Mouse (Mus musculus) midbrain, postnatal 0 days (tissue): Measurements from ENCODE around the gene Faap20. TPM values are rescaled to one million over a fixed set of nuclear protein-coding genes. Genes with fewer than 3 reads are reported as not detected.

Source experiments
- ATAC-seq: fragments of 200-750 bp; cut with Nextera tagmentation; 2 replicates; pipeline ENCODE4 v1.8.0; 2017; ENCODE audit warnings: moderate number of reproducible peaks, mild to moderate bottlenecking, moderate TSS enrichment, moderate library complexity; ENCODE audit not compliant: low FRiP score
- DNase-seq: peaks from one replicate; pipeline ENCODE4 v3.0.0-alpha.2; 2015; ENCODE audit warnings: low spot score
- H3K27ac ChIP-seq: fragments of 300-500 bp; sonication (generic); 2 replicates; pipeline ENCODE4 v1.5.1; 2014; ENCODE audit warnings: low read depth, mild to moderate bottlenecking, low read length, mixed read lengths
- H3K27me3 ChIP-seq: fragments of 300-500 bp; sonication (generic); 2 replicates; pipeline ENCODE4 v1.6.1; 2014; ENCODE audit warnings: low read length, control low read depth, mixed read lengths; ENCODE audit not compliant: insufficient read depth
- H3K36me3 ChIP-seq: fragments of 300-500 bp; sonication (generic); 2 replicates; pipeline ENCODE4 v1.6.1; 2014; ENCODE audit warnings: low read length, control low read depth, mixed read lengths; ENCODE audit not compliant: insufficient read depth
- H3K4me1 ChIP-seq: fragments of 300-500 bp; sonication (generic); 2 replicates; pipeline ENCODE4 v1.6.1; 2014; ENCODE audit warnings: mild to moderate bottlenecking, control low read depth, antibody characterized with exemption, low read length, mixed read lengths; ENCODE audit not compliant: insufficient read depth
- H3K4me2 ChIP-seq: fragments of 300-500 bp; sonication (generic); 2 replicates; pipeline ENCODE4 v1.6.1; 2014; ENCODE audit warnings: low read depth, mild to moderate bottlenecking, low read length, mixed read lengths; ENCODE audit not compliant: poor library complexity, severe bottlenecking
- H3K4me3 ChIP-seq: fragments of 300-500 bp; sonication (generic); 2 replicates; pipeline ENCODE4 v1.5.1; 2014; ENCODE audit warnings: low read depth, mild to moderate bottlenecking, low read length, moderate library complexity
- H3K9ac ChIP-seq: fragments of 300-500 bp; sonication (generic); replicated peaks from 2 replicates; pipeline ENCODE4 v1.6.1; 2014; ENCODE audit warnings: mild to moderate bottlenecking, low read length, moderate library complexity, mixed read lengths; ENCODE audit not compliant: poor library complexity, severe bottlenecking
- H3K9me3 ChIP-seq: fragments of 300-500 bp; sonication (generic); 2 replicates; pipeline ENCODE4 v1.6.1; 2016; ENCODE audit warnings: low read length, control low read depth
- CTCF ChIP-seq: IDR thresholded peaks from 2 replicates; pipeline ENCODE4 v1.5.1; 2016; ENCODE audit warnings: antibody characterized with exemption, mild to moderate bottlenecking
- WGBS: fragments of 180-500 bp; shearing (Covaris S2); extraction: QIAGEN DNeasy Blood & Tissue Kit; methylation state at CpG from one replicate; pipeline ENCODE4 v1.1.7; 2014; 5-methylcytosine and 5-hydroxymethylcytosine counted together
- polyA plus RNA-seq: library from polyadenylated mRNA; unstranded; fragments of >200 nt; fragmentation: Nextera tagmentation; extraction: Ambion mirVana; gene quantifications from 2 replicates; pipeline ENCODE4 v1.2.1, GENCODE M21; 2015
- total RNA-seq: library from RNA; depleted of rRNA; stranded (reverse); fragments of >200 nt; gene quantifications from 2 replicates; pipeline ENCODE4 v1.2.3, GENCODE M21; 2014; rRNA removed

Gene Faap20
- total and polyA plus RNA-seq, 2 experiments from 2014 or later = 48.7 to 56.6 TPM

GRCm38 (mm10) chr4:155298826-155299225, 49.2 kb downstream of the Faap20 start:
- H3K9me3 ChIP-seq = no peaks in the 10 kb centered on the region
- DNase-seq (no peak), ATAC-seq (no peak)
- H3K4me2 ChIP-seq = no peak overlapping the region
- H3K4me1 ChIP-seq = peaks cover 4% of the 10 kb centered on the region; the same call in 1 of the 2 replicates
- H3K27me3 ChIP-seq = no peaks in the 10 kb centered on the region
- no peak overlapping the region for H3K9ac ChIP-seq
- TF ChIP-seq CTCF = no peak
- 81% methylated on average over 4 of the region's 4 CpGs for WGBS
- H3K4me3 ChIP-seq = no peak overlapping the region
- peaks cover 4% of the 10 kb centered on the region; the same call in 1 of the 2 replicates for H3K36me3 ChIP-seq
- H3K27ac ChIP-seq = no peak overlapping the region

GRCm38 (mm10) chr4:155300421-155301097, 51.0 kb downstream of the Faap20 start:
- ATAC-seq = no peak
- Histone ChIP-seq H3K4me1 (peaks cover 6% of the 10 kb centered on the region; the same call in 1 of the 2 replicates), H3K27ac (no peak overlapping the region), H3K9ac (no peak overlapping the region), H3K4me2 (no peak overlapping the region), H3K9me3 (no peaks in the 10 kb centered on the region), H3K36me3 (peaks cover 4% of the 10 kb centered on the region; the same call in 1 of the 2 replicates), H3K27me3 (no peaks in the 10 kb centered on the region), H3K4me3 (no peak overlapping the region)
- DNase-seq = no peak
- 76% methylated on average over 21 of the region's 21 CpGs for WGBS
- no peak for TF ChIP-seq CTCF

GRCm38 (mm10) chr4:155301098-155301447, 51.5 kb downstream of the Faap20 start:
- Histone ChIP-seq H3K4me1 (peaks cover 9% of the 10 kb centered on the region; the same call in 1 of the 2 replicates), H3K36me3 (peaks cover 4% of the 10 kb centered on the region; the same call in 1 of the 2 replicates), H3K9me3 (no peaks in the 10 kb centered on the region), H3K27me3 (no peaks in the 10 kb centered on the region), H3K4me3 (no peak overlapping the region), H3K4me2 (no peak overlapping the region), H3K9ac (no peak overlapping the region), H3K27ac (peak overlapping the region; percentile 44; the same call in 1 of the 2 replicates)
- DNase-seq (no peak), ATAC-seq (no peak)
- TF ChIP-seq CTCF = no peak
- WGBS = 88% methylated on average over 7 of the region's 7 CpGs

- TF ChIP-seq CTCF = no peak
- H3K9ac ChIP-seq = no peak overlapping the region
- H3K27me3 ChIP-seq = no peaks in the 10 kb centered on the region
- H3K4me1 ChIP-seq = peaks cover 16% of the 10 kb centered on the region; the same call in 1 of the 2 replicates
- 47% methylated on average over 4 of the region's 4 CpGs for WGBS
- H3K9me3 ChIP-seq = no peaks in the 10 kb centered on the region
- H3K4me3 ChIP-seq = no peak overlapping the region
- H3K36me3 ChIP-seq = peaks cover 4% of the 10 kb centered on the region; the same call in 1 of the 2 replicates
- DNase-seq = no peak
- H3K27ac ChIP-seq = peak overlapping the region; percentile 44
- no peak for ATAC-seq
- H3K4me2 ChIP-seq = no peak overlapping the region
Observed at GRCm38 (mm10) chr4:155301965-155302364, 52.4 kb downstream of the Faap20 start.

GRCm38 (mm10) chr4:155304508-155305096, 55.0 kb downstream of the Faap20 start:
- DNase-seq (no peak), ATAC-seq (no peak)
- Histone ChIP-seq H3K4me1 (peaks cover 27% of the 10 kb centered on the region), H3K9ac (no peak overlapping the region), H3K27ac (peak overlapping the region; percentile 49; the same call in 1 of the 2 replicates), H3K9me3 (no peaks in the 10 kb centered on the region), H3K36me3 (no peaks in the 10 kb centered on the region), H3K4me3 (no peak overlapping the region), H3K4me2 (no peak overlapping the region), H3K27me3 (no peaks in the 10 kb centered on the region)
- 88% methylated on average over 7 of the region's 7 CpGs for WGBS
- no peak for TF ChIP-seq CTCF

- Histone ChIP-seq H3K4me3 (no peak overlapping the region), H3K4me2 (peak overlapping the region; percentile 1), H3K36me3 (no peaks in the 10 kb centered on the region), H3K9ac (0 out of 2 replicates have a peak overlapping the region, but pooled peaks have one; percentile 19), H3K4me1 (peaks cover 27% of the 10 kb centered on the region), H3K27ac (peak overlapping the region; percentile 72), H3K9me3 (no peaks in the 10 kb centered on the region), H3K27me3 (no peaks in the 10 kb centered on the region)
- DNase-seq (peak; percentile 74), ATAC-seq (peak; percentile 52)
- TF ChIP-seq CTCF = no peak
- 14% methylated on average over 8 of the region's 8 CpGs for WGBS
Observed at GRCm38 (mm10) chr4:155305531-155306031, 56.0 kb downstream of the Faap20 start.

Other genes starting within 250 kb of the Faap20 start
- 49.8 and 51.1 TPM in 2 replicates for gene Plch2, start 193.0 kb upstream of the Faap20 start, total RNA-seq
- 21.1 and 21.7 TPM in 2 replicates for gene Plch2, start 193.0 kb upstream of the Faap20 start, polyA plus RNA-seq
- 12.2 and 14.0 TPM in 2 replicates for gene Pex10, start 182.8 kb upstream of the Faap20 start, total RNA-seq
- gene Pex10, start 182.8 kb upstream of the Faap20 start, polyA plus RNA-seq = 15.2 and 15.7 TPM in 2 replicates
- 91.4 and 104 TPM in 2 replicates for gene Rer1, start 163.4 kb upstream of the Faap20 start, total RNA-seq
- 132 and 133 TPM in 2 replicates for gene Rer1, start 163.4 kb upstream of the Faap20 start, polyA plus RNA-seq
- gene Morn1, start 163.2 kb upstream of the Faap20 start, total RNA-seq = 3.3 and 8.5 TPM in 2 replicates
- 8.6 and 8.9 TPM in 2 replicates for gene Morn1, start 163.2 kb upstream of the Faap20 start, polyA plus RNA-seq
- gene Ski, start 27.2 kb upstream of the Faap20 start, total RNA-seq = 59.8 and 63.1 TPM in 2 replicates
- 7.1 and 8.4 TPM in 2 replicates for gene Ski, start 27.2 kb upstream of the Faap20 start, polyA plus RNA-seq
- 103 and 104 TPM in 2 replicates for gene Prkcz, start 111.6 kb downstream of the Faap20 start, total RNA-seq
- gene Prkcz, start 111.6 kb downstream of the Faap20 start, polyA plus RNA-seq = 104 and 106 TPM in 2 replicates
- gene Gabrd, start 148.3 kb downstream of the Faap20 start, total RNA-seq = 0.11 and 0.52 TPM in 2 replicates
- gene Gabrd, start 148.3 kb downstream of the Faap20 start, polyA plus RNA-seq = 0.36 and 0.37 TPM in 2 replicates
- 5.7 TPM in 2 replicates for gene Cfap74, start 159.4 kb downstream of the Faap20 start, total RNA-seq
- gene Cfap74, start 159.4 kb downstream of the Faap20 start, polyA plus RNA-seq = 5.8 and 6.5 TPM in 2 replicates
- 1.5 and 2.1 TPM in 2 replicates for gene Tmem52, start 219.3 kb downstream of the Faap20 start, total RNA-seq
- 0.33 TPM in 1 of 2 replicates, not detected in the other for gene Tmem52, start 219.3 kb downstream of the Faap20 start, polyA plus RNA-seq
- 405 and 431 TPM in 2 replicates for gene Gnb1, start 241.6 kb downstream of the Faap20 start, total RNA-seq
- 1,405 and 1,414 TPM in 2 replicates for gene Gnb1, start 241.6 kb downstream of the Faap20 start, polyA plus RNA-seq